In the genomic region with DNA sequence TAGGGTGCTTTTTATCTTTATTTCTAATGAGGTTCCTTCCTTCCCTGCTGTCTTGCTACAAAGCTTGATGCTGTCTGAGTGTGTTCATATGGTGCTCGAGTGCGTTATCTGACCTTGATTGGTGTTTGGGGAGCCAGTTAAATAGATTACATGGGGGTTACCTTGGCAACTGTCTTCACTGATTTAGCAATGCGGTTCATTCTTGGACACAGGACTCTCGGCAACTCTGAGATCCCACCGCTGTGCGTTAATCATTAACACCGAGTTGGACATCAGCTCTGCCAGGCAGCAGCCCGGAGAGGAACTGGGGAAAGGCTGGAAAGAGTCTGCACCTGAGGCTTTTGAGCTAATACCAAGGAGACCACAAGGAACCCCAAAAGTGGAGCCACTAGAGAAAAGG, we compare ENCODE assay signal across 9 mouse cellular contexts.
DNase-seq lines count a peak whose midpoint lies in the region; ATAC-seq lines count a peak whose summit lies in the region.
"Had no signal": no experiment of that assay in that cellular context is flagged by ENCODE, and none has a peak within 500 bp of the region (broad histone marks: within the 10 kb centered on the region; RNA-seq: fewer than 3 reads in every experiment).

No protein-coding gene starts in this region.

- 35% methylated on average over 8 of the region's 8 CpGs for WGBS in midbrain, embryonic 12.5 days

- H3K4me1 ChIP-seq in midbrain, embryonic 12.5 days: no peaks in the 10 kb centered on the region
- H3K4me1 ChIP-seq: embryonic facial prominence, embryonic 12.5 days; heart, embryonic 10.5 days had no signal

- H3K27ac ChIP-seq in midbrain, embryonic 12.5 days (replicated peaks): no peak overlapping the region
- H3K27ac ChIP-seq: embryonic facial prominence, embryonic 12.5 days; heart, embryonic 10.5 days had no signal

- no peaks in the 10 kb centered on the region for H3K27me3 ChIP-seq in midbrain, embryonic 12.5 days
- H3K27me3 ChIP-seq: embryonic facial prominence, embryonic 12.5 days had no signal

- H3K4me2 ChIP-seq in midbrain, embryonic 12.5 days (replicated peaks): no peak overlapping the region
- H3K4me2 ChIP-seq: embryonic facial prominence, embryonic 12.5 days had no signal

- no peak overlapping the region for H3K9ac ChIP-seq in midbrain, embryonic 12.5 days (replicated peaks)
- H3K9ac ChIP-seq: embryonic facial prominence, embryonic 12.5 days had no signal

- no peak overlapping the region for H3K4me3 ChIP-seq in midbrain, embryonic 12.5 days
- H3K4me3 ChIP-seq: embryonic facial prominence, embryonic 12.5 days; heart, embryonic 10.5 days had no signal

- H3K9me3 ChIP-seq in midbrain, embryonic 12.5 days: no peaks in the 10 kb centered on the region
- H3K9me3 ChIP-seq: embryonic facial prominence, embryonic 12.5 days; heart, embryonic 10.5 days had no signal

- ATAC-seq in midbrain, embryonic 12.5 days (ENCODE audit: low FRiP score, low read depth): peak; percentile 81

- H3K36me3 ChIP-seq in midbrain, embryonic 12.5 days: no peaks in the 10 kb centered on the region
- H3K36me3 ChIP-seq: embryonic facial prominence, embryonic 12.5 days; heart, embryonic 10.5 days had no signal

- peak; percentile 1 for DNase-seq in R1 (ENCODE audit: low read depth, low spot score)
- DNase-seq in embryo, embryonic 9.5 days (ENCODE audit: extremely low spot score): peak; percentile 0
- peak; percentile 7 to 28 for DNase-seq in kidney, adult 8-10 months
- no peak for DNase-seq in frontal cortex, adult 2 months (ENCODE audit: extremely low spot score in 1 of 2, low spot score in 1 of 2)
- DNase-seq in layer of hippocampus, adult 8-10 months (ENCODE audit: low spot score in 2 of 2): no peak
- no peak for DNase-seq in MN1 (ENCODE audit: low spot score)

Comparison
In these comparisons a context has a peak if more than half of its experiments do, and no peak if none do; other contexts are left out.
1. DNase-seq: peak in R1 (single experiment), embryo, embryonic 9.5 days (single experiment) and kidney, adult 8-10 months (2 of 2); none in frontal cortex, adult 2 months (0 of 2), layer of hippocampus, adult 8-10 months (0 of 2) and MN1 (single experiment).